Mouse (Mus musculus): ENCODE measurements at regions not wholly inside any gene's neighbourhood (a gene's known extent, or its start where the extent isn't known, plus 50 kb on each side); places are given as distances from the start of the nearest gene placed in this dataset.

- DNase-seq (ENCODE audit: low spot score), result no peak
Measured at GRCm38 (mm10) chr1:52397460-52397859, 103.0 kb downstream of the Nab1 start.

GRCm38 (mm10) chr1:52392933-52393332 lies 107.5 kb downstream of the Nab1 start:
- peak; percentile 33 for DNase-seq (ENCODE audit: low spot score)

GRCm38 (mm10) chr1:52388836-52389235 lies 111.6 kb downstream of the Nab1 start:
- no peak for DNase-seq (ENCODE audit: low spot score)

- no peak for DNase-seq (ENCODE audit: low spot score)
Measured at GRCm38 (mm10) chr1:52388118-52388517, 112.4 kb downstream of the Nab1 start.

- DNase-seq (ENCODE audit: low spot score), result no peak
Measured at GRCm38 (mm10) chr1:52387062-52387461, 113.4 kb downstream of the Nab1 start.

GRCm38 (mm10) chr1:52375320-52375719 lies 125.2 kb downstream of the Nab1 start:
- no peak for DNase-seq (ENCODE audit: low spot score)

GRCm38 (mm10) chr1:52374666-52375065 lies 125.8 kb downstream of the Nab1 start:
- DNase-seq (ENCODE audit: low spot score), result no peak

- DNase-seq (ENCODE audit: low spot score), result no peak
Measured at GRCm38 (mm10) chr1:52373817-52374216, 126.7 kb downstream of the Nab1 start.

- DNase-seq (ENCODE audit: low spot score), result no peak
Measured at GRCm38 (mm10) chr1:52366386-52366785, 133.4 kb upstream of the Gls start.

GRCm38 (mm10) chr1:52363625-52364024 lies 130.6 kb upstream of the Gls start:
- no peak for DNase-seq (ENCODE audit: low spot score)

- DNase-seq (ENCODE audit: low spot score), result no peak
Measured at GRCm38 (mm10) chr1:52362976-52363375, 129.9 kb upstream of the Gls start.

GRCm38 (mm10) chr1:52354041-52354582 lies 121.1 kb upstream of the Gls start:
- DNase-seq (ENCODE audit: low spot score), result no peak

- no peak for DNase-seq (ENCODE audit: low spot score)
Measured at GRCm38 (mm10) chr1:52342127-52342526, 109.1 kb upstream of the Gls start.

- DNase-seq (ENCODE audit: low spot score), result no peak
Measured at GRCm38 (mm10) chr1:52338704-52339103, 105.7 kb upstream of the Gls start.

GRCm38 (mm10) chr1:52338243-52338642 lies 105.2 kb upstream of the Gls start:
- no peak for DNase-seq (ENCODE audit: low spot score)

- DNase-seq (ENCODE audit: low spot score), result no peak
Measured at GRCm38 (mm10) chr1:52336696-52337095, 103.7 kb upstream of the Gls start.

GRCm38 (mm10) chr1:52332013-52332412 lies 99.0 kb upstream of the Gls start:
- DNase-seq (ENCODE audit: low spot score), result no peak

GRCm38 (mm10) chr1:52331442-52331841 lies 98.4 kb upstream of the Gls start:
- no peak for DNase-seq (ENCODE audit: low spot score)

- no peak for DNase-seq (ENCODE audit: low spot score)
Measured at GRCm38 (mm10) chr1:52330496-52330895, 97.5 kb upstream of the Gls start.

- DNase-seq (ENCODE audit: low spot score), result no peak
Measured at GRCm38 (mm10) chr1:52328507-52328906, 95.5 kb upstream of the Gls start.

GRCm38 (mm10) chr1:52324356-52324755 lies 91.3 kb upstream of the Gls start:
- no peak for DNase-seq (ENCODE audit: low spot score)

GRCm38 (mm10) chr1:52312076-52312633 lies 79.1 kb upstream of the Gls start:
- DNase-seq (ENCODE audit: low spot score), result no peak

- DNase-seq (ENCODE audit: low spot score), result peak; percentile 64
Measured at GRCm38 (mm10) chr1:52306892-52307291, 73.9 kb upstream of the Gls start.

Data from embryo, embryonic 10.5 days (tissue).